Mouse (Mus musculus): ENCODE results near the gene Rprd1b. TPM values are rescaled to one million over a fixed set of nuclear protein-coding genes. Genes with fewer than 3 reads are reported as not detected.

Gene Rprd1b
- polyA plus RNA-seq, 1 experiment from 2014 or later: 45.5 TPM

- Histone ChIP-seq H3K4me1 (peaks cover 7% of the 10 kb centered on the region; the same call in 1 of the 2 replicates), H3K4me3 (no peak overlapping the region), H3K9me3 (no peaks in the 10 kb centered on the region), H3K27me3 (replicated peaks) (no peaks in the 10 kb centered on the region), H3K27ac (no peak overlapping the region), H3K36me3 (no peaks in the 10 kb centered on the region), H3K4me2 (replicated peaks) (no peak overlapping the region), H3K9ac (no peak overlapping the region)
- ATAC-seq (ENCODE audit: low FRiP score, low read depth): no peak
- WGBS: 49% methylated on average over 5 of the region's 5 CpGs
Observed at GRCm38 (mm10) chr2:158093345-158093744, 65.0 kb downstream of the Rprd1b start.

GRCm38 (mm10) chr2:158094300-158094699 is 66.0 kb downstream of the Rprd1b start:
- Histone ChIP-seq H3K27ac (no peak overlapping the region), H3K4me1 (peaks cover 7% of the 10 kb centered on the region; the same call in 1 of the 2 replicates), H3K4me3 (no peak overlapping the region), H3K36me3 (no peaks in the 10 kb centered on the region), H3K4me2 (replicated peaks) (no peak overlapping the region), H3K9me3 (no peaks in the 10 kb centered on the region), H3K27me3 (replicated peaks) (no peaks in the 10 kb centered on the region), H3K9ac (no peak overlapping the region)
- ATAC-seq (ENCODE audit: low FRiP score, low read depth): no peak
- 91% methylated on average over 7 of the region's 7 CpGs for WGBS

GRCm38 (mm10) chr2:158094846-158095245 is 66.5 kb downstream of the Rprd1b start:
- no peak for ATAC-seq (ENCODE audit: low FRiP score, low read depth)
- Histone ChIP-seq H3K4me1 (peaks cover 7% of the 10 kb centered on the region; the same call in 1 of the 2 replicates), H3K27ac (no peak overlapping the region), H3K36me3 (no peaks in the 10 kb centered on the region), H3K9me3 (no peaks in the 10 kb centered on the region), H3K4me2 (replicated peaks) (no peak overlapping the region), H3K9ac (no peak overlapping the region), H3K27me3 (replicated peaks) (no peaks in the 10 kb centered on the region), H3K4me3 (no peak overlapping the region)
- 85% methylated on average over 5 of the region's 5 CpGs for WGBS

GRCm38 (mm10) chr2:158097071-158097470 is 68.8 kb downstream of the Rprd1b start:
- 88% methylated on average over 5 of the region's 5 CpGs for WGBS
- H3K9ac ChIP-seq: no peak overlapping the region
- H3K36me3 ChIP-seq: no peaks in the 10 kb centered on the region
- peaks cover 7% of the 10 kb centered on the region; the same call in 1 of the 2 replicates for H3K4me1 ChIP-seq
- no peak overlapping the region for H3K4me2 ChIP-seq (replicated peaks)
- no peak overlapping the region for H3K4me3 ChIP-seq
- no peaks in the 10 kb centered on the region for H3K9me3 ChIP-seq
- H3K27ac ChIP-seq: no peak overlapping the region
- no peaks in the 10 kb centered on the region for H3K27me3 ChIP-seq (replicated peaks)
- no peak for ATAC-seq (ENCODE audit: low FRiP score, low read depth)

- Histone ChIP-seq H3K9me3 (no peaks in the 10 kb centered on the region), H3K4me3 (no peak overlapping the region), H3K4me1 (no peaks in the 10 kb centered on the region; the same call in 1 of the 2 replicates), H3K27me3 (replicated peaks) (no peaks in the 10 kb centered on the region), H3K4me2 (replicated peaks) (no peak overlapping the region), H3K27ac (no peak overlapping the region), H3K36me3 (no peaks in the 10 kb centered on the region), H3K9ac (no peak overlapping the region)
- ATAC-seq (ENCODE audit: low FRiP score, low read depth): no peak
- 83% methylated on average over 5 of the region's 5 CpGs for WGBS
Observed at GRCm38 (mm10) chr2:158098730-158099129, 70.4 kb downstream of the Rprd1b start.

GRCm38 (mm10) chr2:158099537-158099936 is 71.2 kb downstream of the Rprd1b start:
- Histone ChIP-seq H3K4me1 (no peaks in the 10 kb centered on the region), H3K9me3 (no peaks in the 10 kb centered on the region)

GRCm38 (mm10) chr2:158101768-158102167 is 73.5 kb downstream of the Rprd1b start:
- no peak for ATAC-seq (ENCODE audit: low FRiP score, low read depth)
- no peak overlapping the region for H3K9ac ChIP-seq

More at GRCm38 (mm10) chr2:158099537-158099936, 71.2 kb downstream of the Rprd1b start:
- no peak for ATAC-seq (ENCODE audit: low FRiP score, low read depth)
- H3K4me3 ChIP-seq: no peak overlapping the region
- no peaks in the 10 kb centered on the region for H3K36me3 ChIP-seq
- 84% methylated on average over 3 of the region's 3 CpGs for WGBS
- H3K27me3 ChIP-seq (replicated peaks): no peaks in the 10 kb centered on the region
- no peak overlapping the region for H3K4me2 ChIP-seq (replicated peaks)
- no peak overlapping the region for H3K9ac ChIP-seq
- H3K27ac ChIP-seq: no peak overlapping the region

GRCm38 (mm10) chr2:158104966-158105365 is 76.7 kb downstream of the Rprd1b start:
- WGBS: 60% methylated on average over 6 of the region's 6 CpGs
- H3K27me3 ChIP-seq (replicated peaks): no peaks in the 10 kb centered on the region

More at GRCm38 (mm10) chr2:158101768-158102167, 73.5 kb downstream of the Rprd1b start:
- Histone ChIP-seq H3K4me3 (no peak overlapping the region), H3K4me2 (replicated peaks) (no peak overlapping the region), H3K27me3 (replicated peaks) (no peaks in the 10 kb centered on the region), H3K4me1 (no peaks in the 10 kb centered on the region), H3K36me3 (no peaks in the 10 kb centered on the region), H3K27ac (no peak overlapping the region), H3K9me3 (no peaks in the 10 kb centered on the region)
- WGBS: 85% methylated on average over 5 of the region's 5 CpGs

GRCm38 (mm10) chr2:158105605-158106004 is 77.3 kb downstream of the Rprd1b start:
- H3K36me3 ChIP-seq: no peaks in the 10 kb centered on the region
- peaks cover 6% of the 10 kb centered on the region; the same call in 1 of the 2 replicates for H3K4me1 ChIP-seq
- no peak overlapping the region for H3K4me3 ChIP-seq
- no peak overlapping the region for H3K9ac ChIP-seq
- H3K9me3 ChIP-seq: no peaks in the 10 kb centered on the region
- H3K4me2 ChIP-seq (replicated peaks): no peak overlapping the region
- no peaks in the 10 kb centered on the region for H3K27me3 ChIP-seq (replicated peaks)
- no peak overlapping the region for H3K27ac ChIP-seq
- WGBS: 91% methylated on average over 6 of the region's 6 CpGs
- no peak for ATAC-seq (ENCODE audit: low FRiP score, low read depth)

More at GRCm38 (mm10) chr2:158104966-158105365, 76.7 kb downstream of the Rprd1b start:
- no peak overlapping the region for H3K27ac ChIP-seq
- H3K4me1 ChIP-seq: peaks cover 6% of the 10 kb centered on the region; the same call in 1 of the 2 replicates
- no peaks in the 10 kb centered on the region for H3K36me3 ChIP-seq
- H3K4me3 ChIP-seq: no peak overlapping the region
- H3K9me3 ChIP-seq: no peaks in the 10 kb centered on the region
- no peak overlapping the region for H3K9ac ChIP-seq
- ATAC-seq (ENCODE audit: low FRiP score, low read depth): no peak
- no peak overlapping the region for H3K4me2 ChIP-seq (replicated peaks)

GRCm38 (mm10) chr2:158106947-158107587 is 78.8 kb downstream of the Rprd1b start:
- ATAC-seq (ENCODE audit: low FRiP score, low read depth): no peak
- 37% methylated on average over 6 of the region's 6 CpGs for WGBS
- Histone ChIP-seq H3K4me1 (peaks cover 6% of the 10 kb centered on the region; the same call in 1 of the 2 replicates), H3K9ac (no peak overlapping the region), H3K4me3 (no peak overlapping the region), H3K27ac (no peak overlapping the region), H3K4me2 (replicated peaks) (no peak overlapping the region), H3K27me3 (replicated peaks) (no peaks in the 10 kb centered on the region), H3K9me3 (no peaks in the 10 kb centered on the region), H3K36me3 (no peaks in the 10 kb centered on the region)

- Histone ChIP-seq H3K36me3 (no peaks in the 10 kb centered on the region), H3K27ac (no peak overlapping the region), H3K9ac (no peak overlapping the region), H3K4me2 (replicated peaks) (no peak overlapping the region), H3K27me3 (replicated peaks) (no peaks in the 10 kb centered on the region), H3K9me3 (no peaks in the 10 kb centered on the region), H3K4me1 (peaks cover 6% of the 10 kb centered on the region; the same call in 1 of the 2 replicates), H3K4me3 (no peak overlapping the region)
- 61% methylated on average over 8 of the region's 8 CpGs for WGBS
- ATAC-seq (ENCODE audit: low FRiP score, low read depth): no peak
Observed at GRCm38 (mm10) chr2:158109516-158109915, 81.2 kb downstream of the Rprd1b start.

GRCm38 (mm10) chr2:158113591-158114257 is 85.4 kb downstream of the Rprd1b start:
- Histone ChIP-seq H3K27ac (no peak overlapping the region), H3K4me3 (no peak overlapping the region), H3K9ac (no peak overlapping the region), H3K27me3 (replicated peaks) (no peaks in the 10 kb centered on the region), H3K36me3 (no peaks in the 10 kb centered on the region), H3K9me3 (no peaks in the 10 kb centered on the region), H3K4me2 (replicated peaks) (no peak overlapping the region), H3K4me1 (no peaks in the 10 kb centered on the region; the same call in 1 of the 2 replicates)
- no peak for ATAC-seq (ENCODE audit: low FRiP score, low read depth)
- WGBS: 43% methylated on average over 9 of the region's 9 CpGs
